Mouse (Mus musculus) gastrocnemius, postnatal 10 days (tissue): ENCODE data around the gene Tssk3. TPM values are rescaled to one million over a fixed set of nuclear protein-coding genes. Genes with fewer than 3 reads are reported as not detected.
A peak's percentile ranks its signal among the peaks of the same experiment; 100 is the strongest.
"Not testable (repeated sequence)": the region's sequence is repeated elsewhere in the genome, so short reads cannot be mapped to it uniquely, and the experiment has no call there.

Experiments
- DNase-seq: peaks from one replicate; pipeline ENCODE4 v3.0.0; 2021; ENCODE audit warnings: mixed read lengths
- total RNA-seq, 2 experiments: library from RNA; stranded (reverse); gene quantifications; 2 replicates each; pipeline ENCODE4 v1.2.3; 2021

Gene Tssk3
- total RNA-seq, 2 experiments from 2014 or later = not detected

- peak; percentile 84 for DNase-seq
Observed at GRCm38 (mm10) chr4:129500607-129501566, 10.1 kb upstream of the Tssk3 start.

GRCm38 (mm10) chr4:129500017-129500416 lies 9.2 kb upstream of the Tssk3 start:
- no peak for DNase-seq

GRCm38 (mm10) chr4:129498941-129499340 lies 8.1 kb upstream of the Tssk3 start:
- no peak for DNase-seq

GRCm38 (mm10) chr4:129496631-129497030 lies 5.8 kb upstream of the Tssk3 start:
- DNase-seq = no peak

- no peak for DNase-seq
Observed at GRCm38 (mm10) chr4:129495672-129496562, 5.1 kb upstream of the Tssk3 start.

- no peak for DNase-seq
Observed at GRCm38 (mm10) chr4:129494681-129495080, 3.9 kb upstream of the Tssk3 start.

GRCm38 (mm10) chr4:129481090-129481489 lies 9.7 kb downstream of the Tssk3 start:
- DNase-seq = no peak

GRCm38 (mm10) chr4:129479863-129480262 lies 11.0 kb downstream of the Tssk3 start:
- DNase-seq = no peak

- DNase-seq = no peak
Observed at GRCm38 (mm10) chr4:129476047-129476446, 14.8 kb downstream of the Tssk3 start.

- no peak for DNase-seq
Observed at GRCm38 (mm10) chr4:129464286-129464815, 26.5 kb downstream of the Tssk3 start.

- no peak for DNase-seq
Observed at GRCm38 (mm10) chr4:129463097-129464059, 27.4 kb downstream of the Tssk3 start.

GRCm38 (mm10) chr4:129462118-129462517 lies 28.7 kb downstream of the Tssk3 start:
- no peak for DNase-seq

GRCm38 (mm10) chr4:129461183-129461960 lies 29.4 kb downstream of the Tssk3 start, which contains the start of gene Bsdc1:
TSS of gene Bsdc1 (plus strand) at chr4:129461581.
- peak; percentile 99 for DNase-seq

- no peak for DNase-seq
Observed at GRCm38 (mm10) chr4:129460827-129461182, 30.0 kb downstream of the Tssk3 start.

GRCm38 (mm10) chr4:129459726-129460125 lies 31.1 kb downstream of the Tssk3 start:
- DNase-seq = no peak

GRCm38 (mm10) chr4:129457311-129457710 lies 33.5 kb downstream of the Tssk3 start:
- DNase-seq = not testable (repeated sequence)

- DNase-seq = no peak
Observed at GRCm38 (mm10) chr4:129456126-129456525, 34.7 kb downstream of the Tssk3 start.

GRCm38 (mm10) chr4:129455265-129455664 lies 35.6 kb downstream of the Tssk3 start:
- peak; percentile 33 for DNase-seq

- no peak for DNase-seq
Observed at GRCm38 (mm10) chr4:129451471-129452169, 39.2 kb downstream of the Tssk3 start.

GRCm38 (mm10) chr4:129450851-129451250 lies 40.0 kb downstream of the Tssk3 start:
- DNase-seq = no peak
